Mouse (Mus musculus) hindbrain, embryonic 14.5 days (tissue): ENCODE data around the gene Ppih. TPM values are rescaled to one million over a fixed set of nuclear protein-coding genes. Genes with fewer than 3 reads are reported as not detected.
"Not testable (repeated sequence)": the region's sequence is repeated elsewhere in the genome, so short reads cannot be mapped to it uniquely, and the experiment has no call there.

Experiments
- ATAC-seq: fragments of 200-750 bp; cut with Nextera tagmentation; 2 replicates; pipeline ENCODE4 v1.8.0; 2017; ENCODE audit warnings: moderate number of reproducible peaks, mild to moderate bottlenecking, moderate TSS enrichment, moderate library complexity; ENCODE audit not compliant: low FRiP score
- DNase-seq: peaks from one replicate; pipeline ENCODE4 v3.0.0-alpha.2; 2015; ENCODE audit warnings: low spot score
- H3K27ac ChIP-seq: fragments of 300-500 bp; sonication (generic); 2 replicates; pipeline ENCODE4 v1.5.1; 2014; ENCODE audit warnings: mild to moderate bottlenecking, moderate library complexity
- H3K27me3 ChIP-seq: fragments of 300-500 bp; sonication (generic); 2 replicates; pipeline ENCODE4 v1.6.1; 2014; ENCODE audit warnings: mild to moderate bottlenecking, low read length, mixed read lengths; ENCODE audit not compliant: control insufficient read depth, insufficient read depth
- H3K36me3 ChIP-seq: fragments of 300-500 bp; sonication (generic); replicated peaks from 2 replicates; pipeline ENCODE4 v1.6.1; 2014; ENCODE audit not compliant: control insufficient read depth, insufficient read depth
- H3K4me1 ChIP-seq: fragments of 300-500 bp; sonication (generic); replicated peaks from 2 replicates; pipeline ENCODE4 v1.6.1; 2014; ENCODE audit warnings: antibody characterized with exemption, low read length, mixed read lengths; ENCODE audit not compliant: control insufficient read depth, insufficient read depth
- H3K4me2 ChIP-seq: fragments of 300-500 bp; sonication (generic); replicated peaks from 2 replicates; pipeline ENCODE4 v1.6.1; 2014; ENCODE audit warnings: mild to moderate bottlenecking, moderate library complexity
- H3K4me3 ChIP-seq: fragments of 300-500 bp; sonication (generic); replicated peaks from 2 replicates; pipeline ENCODE4 v1.5.1; 2014; ENCODE audit warnings: mild to moderate bottlenecking, low read length
- H3K9ac ChIP-seq: fragments of 300-500 bp; sonication (generic); 2 replicates; pipeline ENCODE4 v1.6.1; 2014
- H3K9me3 ChIP-seq: fragments of 300-500 bp; sonication (generic); 2 replicates; pipeline ENCODE4 v1.6.1; 2016; ENCODE audit warnings: low read length; ENCODE audit not compliant: control insufficient read depth
- WGBS: fragments of 180-500 bp; shearing (Covaris S2); extraction: QIAGEN DNeasy Blood & Tissue Kit; methylation state at CpG from one replicate; pipeline ENCODE4 v1.1.7; 2014; 5-methylcytosine and 5-hydroxymethylcytosine counted together
- polyA plus RNA-seq: library from polyadenylated mRNA; unstranded; fragments of >200 nt; fragmentation: Nextera tagmentation; extraction: Ambion mirVana; gene quantifications from 2 replicates; pipeline ENCODE4 v1.2.1, GENCODE M21; 2014

Ppih gene
- polyA plus RNA-seq, 1 experiment from 2014 or later, result 50.1 TPM

GRCm38 (mm10) chr4:119294415-119295133, 25.8 kb downstream of the Ppih start, which contains the start of gene Ybx1:
Gene Ybx1, minus strand, starts transcription at chr4:119294604.
- ATAC-seq, result peak; percentile 99
- under 1% methylated on average over 61 of the region's 61 CpGs for WGBS
- peak; percentile 99 for DNase-seq

GRCm38 (mm10) chr4:119293574-119294258, 26.6 kb downstream of the Ppih start:
- DNase-seq, result peak; percentile 37
- Histone ChIP-seq H3K4me3 (peak overlapping the region; percentile 95), H3K4me1 (peaks cover 27% of the 10 kb centered on the region), H3K36me3 (peaks cover 13% of the 10 kb centered on the region), H3K4me2 (peak overlapping the region; percentile 70), H3K27ac (peak overlapping the region; percentile 89), H3K27me3 (no peaks in the 10 kb centered on the region), H3K9me3 (no peaks in the 10 kb centered on the region), H3K9ac (peak overlapping the region; percentile 87)
- peak; percentile 13 for ATAC-seq
- WGBS, result under 1% methylated on average over 38 of the region's 80 CpGs

More at GRCm38 (mm10) chr4:119294415-119295133, 25.8 kb downstream of the Ppih start, which contains the start of gene Ybx1:
- Histone ChIP-seq H3K36me3 (peaks cover 10% of the 10 kb centered on the region), H3K4me1 (peaks cover 27% of the 10 kb centered on the region), H3K27me3 (no peaks in the 10 kb centered on the region), H3K9ac (peak within 1 kb of the TSS; percentile 87), H3K4me3 (peak within 1 kb of the TSS; percentile 95), H3K9me3 (no peaks in the 10 kb centered on the region), H3K4me2 (peak within 1 kb of the TSS; percentile 70), H3K27ac (peak within 1 kb of the TSS; percentile 89)

GRCm38 (mm10) chr4:119292771-119293573, 27.4 kb downstream of the Ppih start:
- Histone ChIP-seq H3K9me3 (no peaks in the 10 kb centered on the region), H3K4me1 (peaks cover 27% of the 10 kb centered on the region), H3K36me3 (peaks cover 13% of the 10 kb centered on the region), H3K4me3 (peak overlapping the region; percentile 95), H3K4me2 (peak overlapping the region; percentile 70), H3K27ac (peak overlapping the region; percentile 89), H3K9ac (peak overlapping the region; percentile 87), H3K27me3 (no peaks in the 10 kb centered on the region)
- DNase-seq, result peak; percentile 62
- 0 out of 2 replicates have a peak, but pooled peaks have one; percentile 19 for ATAC-seq
- WGBS, result 2% methylated on average over 24 of the region's 24 CpGs

- Histone ChIP-seq H3K27me3 (no peaks in the 10 kb centered on the region), H3K27ac (0 out of 2 replicates have a peak overlapping the region, but pooled peaks have one; percentile 89), H3K36me3 (peaks cover 23% of the 10 kb centered on the region), H3K4me2 (peak overlapping the region; percentile 70), H3K4me3 (peak overlapping the region; percentile 95), H3K4me1 (peaks cover 31% of the 10 kb centered on the region), H3K9ac (peak overlapping the region; percentile 87), H3K9me3 (no peaks in the 10 kb centered on the region)
- 82% methylated on average over 1 of the region's 1 CpGs for WGBS
- DNase-seq (no peak), ATAC-seq (no peak)
Measured at GRCm38 (mm10) chr4:119291921-119292320, 28.4 kb downstream of the Ppih start.

- H3K9ac ChIP-seq, result no peak overlapping the region
- 83% methylated on average over 2 of the region's 2 CpGs for WGBS
- no peak for DNase-seq
- no peak for ATAC-seq
- H3K4me2 ChIP-seq, result no peak overlapping the region
- peaks cover 5% of the 10 kb centered on the region for H3K4me1 ChIP-seq
- H3K4me3 ChIP-seq, result no peak overlapping the region
- peaks cover 59% of the 10 kb centered on the region for H3K36me3 ChIP-seq
- H3K27ac ChIP-seq, result no peak overlapping the region
- no peaks in the 10 kb centered on the region for H3K9me3 ChIP-seq
- no peaks in the 10 kb centered on the region for H3K27me3 ChIP-seq
Measured at GRCm38 (mm10) chr4:119285336-119285735, 35.0 kb downstream of the Ppih start.

- Histone ChIP-seq H3K4me1 (peaks cover 4% of the 10 kb centered on the region; the same call in 1 of the 2 replicates), H3K4me2 (no peak overlapping the region), H3K4me3 (no peak overlapping the region), H3K9ac (no peak overlapping the region), H3K27me3 (no peaks in the 10 kb centered on the region), H3K36me3 (peaks cover 64% of the 10 kb centered on the region), H3K27ac (no peak overlapping the region), H3K9me3 (no peaks in the 10 kb centered on the region)
- ATAC-seq (no peak), DNase-seq (no peak)
- WGBS, result 93% methylated on average over 1 of the region's 1 CpGs
Measured at GRCm38 (mm10) chr4:119284861-119285260, 35.5 kb downstream of the Ppih start.

GRCm38 (mm10) chr4:119278784-119279183, 41.6 kb downstream of the Ppih start:
- H3K4me2 ChIP-seq, DNase-seq, ATAC-seq, H3K4me1 ChIP-seq, H3K27me3 ChIP-seq, H3K9me3 ChIP-seq, H3K9ac ChIP-seq, H3K27ac ChIP-seq, H3K4me3 ChIP-seq: not testable (repeated sequence)
- WGBS, result 93% methylated on average over 15 of the region's 15 CpGs
- H3K36me3 ChIP-seq, result peaks cover 97% of the 10 kb centered on the region

- DNase-seq (no peak), ATAC-seq (no peak)
- Histone ChIP-seq H3K4me3 (no peak overlapping the region), H3K4me1 (no peaks in the 10 kb centered on the region), H3K36me3 (peaks cover 97% of the 10 kb centered on the region), H3K27ac (no peak overlapping the region), H3K9ac (no peak overlapping the region), H3K27me3 (no peaks in the 10 kb centered on the region), H3K4me2 (no peak overlapping the region), H3K9me3 (no peaks in the 10 kb centered on the region)
- 92% methylated on average over 2 of the region's 2 CpGs for WGBS
Measured at GRCm38 (mm10) chr4:119275726-119276125, 44.6 kb downstream of the Ppih start.

GRCm38 (mm10) chr4:119275226-119275625, 45.1 kb downstream of the Ppih start:
- WGBS, result 83% methylated on average over 2 of the region's 2 CpGs
- Histone ChIP-seq H3K9me3 (no peaks in the 10 kb centered on the region), H3K27ac (no peak overlapping the region), H3K4me3 (no peak overlapping the region), H3K4me2 (no peak overlapping the region), H3K9ac (no peak overlapping the region), H3K27me3 (no peaks in the 10 kb centered on the region), H3K4me1 (no peaks in the 10 kb centered on the region), H3K36me3 (peaks cover 97% of the 10 kb centered on the region)
- DNase-seq (no peak), ATAC-seq (no peak)
